Mouse (Mus musculus): ENCODE results near the gene Rpl13a.
"Not testable (repeated sequence)": the region's sequence is repeated elsewhere in the genome, so short reads cannot be mapped to it uniquely, and the experiment has no call there.

The Rpl13a gene

GRCm38 (mm10) chr7:45112529-45112928 lies 16.0 kb downstream of the Rpl13a start:
- no peak for DNase-seq

- DNase-seq = no peak
Measured at GRCm38 (mm10) chr7:45111940-45112339, 16.6 kb downstream of the Rpl13a start.

GRCm38 (mm10) chr7:45110089-45110488 lies 18.5 kb downstream of the Rpl13a start:
- DNase-seq = not testable (repeated sequence)

GRCm38 (mm10) chr7:45107052-45107645 lies 21.4 kb downstream of the Rpl13a start:
- DNase-seq = no peak

GRCm38 (mm10) chr7:45106441-45106840 lies 22.1 kb downstream of the Rpl13a start:
- no peak for DNase-seq

- DNase-seq = no peak
Measured at GRCm38 (mm10) chr7:45105491-45105890, 23.1 kb downstream of the Rpl13a start.

GRCm38 (mm10) chr7:45104941-45105340 lies 23.6 kb downstream of the Rpl13a start:
- no peak for DNase-seq

GRCm38 (mm10) chr7:45103652-45104180 lies 24.8 kb downstream of the Rpl13a start, which contains the start of gene Fcgrt:
TSS of gene Fcgrt (minus strand) at chr7:45103851.
- DNase-seq = no peak

GRCm38 (mm10) chr7:45102940-45103585 lies 25.5 kb downstream of the Rpl13a start:
- no peak for DNase-seq

GRCm38 (mm10) chr7:45102441-45102840 lies 26.1 kb downstream of the Rpl13a start:
- DNase-seq = no peak

GRCm38 (mm10) chr7:45100046-45100445 lies 28.5 kb downstream of the Rpl13a start:
- no peak for DNase-seq

- no peak for DNase-seq
Measured at GRCm38 (mm10) chr7:45098541-45099240, 29.9 kb downstream of the Rpl13a start.

- no peak for DNase-seq
Measured at GRCm38 (mm10) chr7:45097479-45097878, 31.1 kb downstream of the Rpl13a start.

- DNase-seq = not testable (repeated sequence)
Measured at GRCm38 (mm10) chr7:45095965-45096364, 32.6 kb downstream of the Rpl13a start.

GRCm38 (mm10) chr7:45095367-45095766 lies 33.2 kb downstream of the Rpl13a start:
- no peak for DNase-seq

- DNase-seq = no peak
Measured at GRCm38 (mm10) chr7:45094121-45094520, 34.4 kb downstream of the Rpl13a start.

- no peak for DNase-seq
Measured at GRCm38 (mm10) chr7:45093516-45093905, 35.0 kb downstream of the Rpl13a start.

- DNase-seq = no peak
Measured at GRCm38 (mm10) chr7:45092828-45093515, 35.6 kb downstream of the Rpl13a start.

GRCm38 (mm10) chr7:45092048-45092447 lies 36.5 kb downstream of the Rpl13a start, which contains the start of gene Rcn3:
TSS of gene Rcn3 (minus strand) at chr7:45092221.
- DNase-seq = peak; percentile 59

GRCm38 (mm10) chr7:45091001-45091990 lies 37.3 kb downstream of the Rpl13a start:
- no peak for DNase-seq

GRCm38 (mm10) chr7:45090251-45090977 lies 38.1 kb downstream of the Rpl13a start:
- DNase-seq = no peak

Measured in right cerebral cortex, postnatal 14 days (tissue).